Mouse (Mus musculus) frontal cortex, postnatal 36 days (tissue): ENCODE measurements around the gene Ngly1.

Source experiments
- DNase-seq, 2 experiments: peaks; one replicate each; pipeline ENCODE4 v3.0.0; 2022; ENCODE audit warnings: low spot score in 2 of 2

Gene Ngly1

DNA sequence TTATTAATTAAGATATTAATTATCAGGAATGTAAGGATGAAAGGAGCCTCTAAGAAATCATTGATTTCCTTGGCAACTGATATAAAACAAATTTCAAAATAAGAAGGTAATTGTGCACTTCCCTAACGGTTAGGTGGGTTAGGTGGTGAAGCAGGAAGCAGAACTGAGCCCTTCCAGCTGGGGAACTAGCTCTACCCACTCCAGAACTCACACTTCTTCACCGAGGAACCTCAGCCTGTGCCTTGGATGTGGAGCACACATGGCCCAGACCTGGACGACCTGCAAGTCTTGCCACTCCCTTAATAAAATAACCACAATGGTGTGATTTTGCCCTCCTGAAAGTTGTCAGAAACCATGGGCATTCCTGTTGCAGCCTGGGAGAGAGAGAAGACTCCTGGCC is 80.7 kb downstream of the Ngly1 start:
- DNase-seq, result no peak

DNA sequence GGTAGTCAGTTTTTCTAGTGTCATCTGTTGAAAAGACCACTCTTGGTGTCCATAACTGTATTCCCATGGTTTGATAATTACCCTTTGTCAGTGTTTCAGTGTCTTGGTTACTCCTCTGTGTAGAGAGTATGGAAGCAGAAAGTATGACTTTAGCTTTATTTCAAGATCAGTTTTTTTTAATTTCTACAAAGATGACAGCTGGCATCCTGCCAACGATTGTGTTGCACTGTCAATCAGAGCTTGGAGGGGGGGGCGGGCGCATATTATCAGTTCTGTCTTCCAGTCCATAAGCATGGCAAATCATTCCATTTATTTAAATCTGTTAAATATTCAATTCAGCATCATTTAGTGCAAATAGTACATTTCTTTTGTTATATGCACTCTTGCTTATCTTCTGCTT is 85.2 kb downstream of the Ngly1 start:
- DNase-seq, result no peak

DNA sequence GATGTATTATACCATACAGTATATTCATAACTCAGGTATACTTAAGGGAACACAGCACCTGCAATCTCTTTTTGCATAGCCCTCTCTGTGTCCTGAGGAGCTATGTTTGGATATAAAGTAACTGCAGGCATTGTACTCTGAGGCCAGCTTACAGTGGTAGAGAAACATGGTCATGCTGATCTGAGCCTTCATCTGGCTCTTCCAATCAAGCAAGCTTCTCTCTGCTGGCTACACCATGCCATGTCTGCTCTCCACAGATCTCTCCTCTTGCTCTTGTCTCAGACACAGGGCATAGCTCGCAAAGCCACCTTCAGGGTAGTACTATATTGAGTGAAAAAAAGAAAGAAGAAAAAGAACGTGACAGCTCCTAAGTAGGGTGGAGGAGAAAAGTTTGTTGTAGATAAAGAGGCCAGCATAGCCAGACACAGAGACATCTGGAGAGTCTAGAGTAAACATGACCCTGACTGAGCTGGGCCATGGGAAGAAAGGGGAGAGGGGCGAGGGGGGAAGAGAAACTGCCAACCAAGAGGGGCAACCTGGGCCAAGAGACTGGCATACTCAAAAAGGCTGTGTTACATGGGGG is 86.8 kb downstream of the Ngly1 start:
- DNase-seq, result no peak

DNA sequence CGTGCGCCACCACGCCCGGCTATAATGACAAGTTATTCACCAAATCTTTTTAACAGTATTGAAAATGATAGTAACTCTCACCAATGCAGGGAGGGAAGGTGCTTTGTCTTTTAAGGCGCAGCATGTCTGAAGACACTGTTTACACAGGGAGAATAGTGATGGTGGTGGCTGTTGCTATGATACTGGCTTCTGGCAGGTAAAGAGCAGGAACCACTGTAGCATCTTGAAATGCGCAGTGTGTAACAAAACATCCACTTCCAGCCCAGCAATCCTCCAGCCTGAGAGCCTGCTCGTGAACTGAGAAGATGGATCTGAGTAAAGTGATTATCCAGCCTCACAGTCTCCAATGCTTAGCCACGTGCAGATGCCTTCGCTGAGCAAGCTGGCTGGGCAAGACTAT is 98.4 kb downstream of the Ngly1 start:
- DNase-seq, result no peak

DNA sequence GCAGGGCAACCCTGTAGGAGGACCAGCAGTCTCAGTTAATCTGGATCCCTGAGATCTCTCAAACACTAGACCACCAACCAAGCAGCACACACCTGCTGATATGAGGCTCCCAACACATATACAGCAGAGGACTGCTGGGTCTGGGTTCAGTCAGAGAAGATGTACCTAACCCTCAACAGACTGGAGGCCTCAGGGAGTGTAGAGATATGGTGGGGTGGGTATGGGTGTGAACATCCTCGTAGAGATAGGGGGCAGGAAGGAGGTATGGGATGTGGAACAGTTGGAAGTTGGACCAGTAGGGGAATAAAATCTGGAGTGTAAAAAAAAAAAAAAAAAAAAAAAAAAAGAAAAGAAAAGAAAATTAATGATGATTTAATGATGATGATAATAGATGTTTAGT is 110.6 kb downstream of the Ngly1 start:
- DNase-seq, result no peak
